Mouse (Mus musculus): ENCODE results near the gene Lct.
"Not testable (repeated sequence)": the region's sequence is repeated elsewhere in the genome, so short reads cannot be mapped to it uniquely, and the experiment has no call there.

Lct gene

DNA sequence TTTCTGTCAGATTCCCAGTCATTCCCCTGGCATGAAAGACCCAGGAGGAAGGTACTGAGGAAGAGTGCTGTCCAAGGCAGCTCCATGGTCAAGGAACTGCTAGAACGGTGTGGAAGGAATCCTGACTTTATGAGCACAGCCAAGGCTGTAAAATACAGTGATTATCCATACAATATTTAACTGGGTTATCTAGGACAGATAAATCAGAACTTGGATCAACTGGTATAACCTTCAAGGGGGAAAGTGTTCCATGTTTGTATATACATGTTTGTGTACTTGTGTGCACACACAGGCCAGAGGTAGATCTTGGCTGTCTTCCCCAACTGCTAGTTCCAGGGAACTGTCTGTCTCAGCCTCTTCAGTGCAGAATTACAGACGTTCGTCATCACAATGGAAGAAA is at the start of gene Lct:
Lct (minus strand) TSS at position 101 of the 400 bp plus-strand sequence.
- in situ Hi-C loops (cut with MseI, MboI) = no loop called here

DNA sequence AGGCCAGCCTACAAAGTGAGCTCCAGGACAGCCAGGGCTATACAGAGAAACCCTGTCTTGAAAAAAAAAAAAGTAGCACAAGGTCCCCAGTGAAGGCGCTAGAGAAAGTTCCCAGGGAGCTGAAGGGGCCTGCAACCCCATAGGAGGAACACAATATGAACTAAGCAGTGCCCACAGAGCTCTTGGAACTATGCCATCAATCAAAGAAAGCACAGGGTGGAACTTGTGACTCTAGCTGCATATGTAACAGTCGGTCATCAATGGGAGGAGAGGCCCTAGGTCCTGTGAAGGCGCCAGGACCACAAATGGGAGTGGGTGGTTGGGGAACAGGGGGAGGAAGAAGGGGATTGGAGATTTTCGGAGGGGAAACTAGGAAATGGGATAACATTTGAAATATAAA is 48.7 kb upstream of the Lct start:
- in situ Hi-C loops (cut with MseI, MboI) = no loop called here

DNA sequence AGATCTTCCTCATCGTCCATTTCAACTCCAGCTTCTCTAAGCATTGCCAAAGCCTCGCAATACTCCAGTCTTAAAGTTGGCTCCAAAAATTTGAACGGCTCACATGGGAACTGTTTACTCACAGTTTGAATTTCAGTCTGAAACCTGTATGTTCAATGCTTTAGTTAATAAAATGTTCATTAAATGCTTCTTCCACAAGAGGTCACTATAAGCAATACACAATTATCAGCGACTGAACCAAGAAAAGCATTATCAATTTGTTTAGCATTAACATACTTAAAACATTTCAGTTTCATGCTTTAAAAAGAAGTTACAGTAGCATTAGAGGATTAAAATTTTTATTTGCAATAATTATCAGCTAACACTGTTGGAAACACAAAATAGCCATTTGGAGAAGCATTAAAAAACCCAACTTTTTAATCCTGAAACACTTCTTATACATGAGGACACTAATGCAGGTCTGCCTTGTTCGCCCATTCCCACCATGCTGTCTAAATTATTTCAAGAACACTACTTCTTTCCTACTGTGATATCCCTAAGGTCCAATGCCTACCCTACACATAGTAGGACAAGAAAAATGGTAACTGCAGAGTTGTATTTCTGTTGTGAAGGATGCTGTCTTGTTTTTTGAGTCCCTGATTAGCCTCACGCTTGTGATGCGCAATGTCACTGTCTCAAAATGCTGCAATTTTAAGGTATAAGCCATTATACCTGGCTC is 44.2 kb upstream of the Lct start:
- in situ Hi-C loops (cut with MseI, MboI) = no loop called here

DNA sequence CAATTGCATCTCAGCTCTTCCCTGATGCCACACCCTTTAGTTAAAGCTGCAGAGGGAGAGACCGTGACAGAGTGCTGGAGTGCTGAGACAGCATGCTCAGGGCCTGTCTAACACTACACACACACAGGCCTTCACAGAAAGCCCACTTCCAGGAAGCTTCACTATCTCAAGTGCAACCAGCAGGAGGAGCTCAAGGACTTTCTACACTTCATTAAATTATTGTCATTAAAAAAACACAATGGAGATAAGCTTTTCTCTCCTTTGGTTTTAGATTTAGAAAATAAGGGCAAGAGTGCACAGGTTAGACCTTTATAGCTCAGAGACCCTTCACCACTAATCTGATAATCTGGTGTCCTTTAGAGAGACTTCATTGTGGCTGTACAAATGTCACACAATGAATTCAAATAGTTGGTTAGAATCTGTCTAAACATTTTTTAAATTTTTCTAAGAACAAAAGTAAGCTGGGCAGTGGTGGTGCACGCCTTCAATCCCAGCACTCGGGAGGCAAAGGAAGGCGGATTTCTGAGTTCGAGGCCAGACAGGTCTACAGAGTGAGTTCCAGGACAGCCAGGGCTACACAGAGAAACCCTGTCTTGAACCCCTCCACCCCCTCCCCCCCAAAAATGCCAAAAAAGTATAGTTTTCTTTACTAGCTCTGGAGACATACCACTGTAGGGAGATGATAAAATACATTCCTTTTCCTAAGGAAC is 40.8 kb upstream of the Lct start:
- in situ Hi-C loops (cut with MseI, MboI) = loop anchor here in 1 of 2 experiments (10.0 kb wide), 1 partner anchor 456 kb away; no protein-coding TSS in a partner anchor

DNA sequence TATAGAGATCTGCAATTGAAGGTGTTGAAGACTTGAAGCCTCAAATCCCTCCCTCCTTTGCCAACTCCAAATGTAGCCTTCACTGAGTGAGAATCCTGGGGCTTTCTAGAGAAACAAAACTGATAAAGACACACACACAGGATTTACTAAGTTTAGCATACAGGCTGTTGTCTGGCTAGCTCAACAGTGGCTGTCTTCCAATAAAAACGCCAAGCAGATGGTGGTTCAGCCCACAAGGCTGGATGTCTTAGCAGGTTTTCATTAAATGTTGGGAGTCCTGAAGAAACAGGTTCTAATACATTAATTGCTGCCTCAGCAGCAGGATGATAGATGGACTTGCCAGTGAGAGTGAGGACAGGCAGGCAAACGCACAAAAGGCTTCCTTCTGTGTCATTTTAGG is 32.5 kb upstream of the Lct start:
- in situ Hi-C loops (cut with MseI, MboI) = loop anchor here in 1 of 2 experiments (10.0 kb wide), 1 partner anchor 464 kb away; no protein-coding TSS in a partner anchor

DNA sequence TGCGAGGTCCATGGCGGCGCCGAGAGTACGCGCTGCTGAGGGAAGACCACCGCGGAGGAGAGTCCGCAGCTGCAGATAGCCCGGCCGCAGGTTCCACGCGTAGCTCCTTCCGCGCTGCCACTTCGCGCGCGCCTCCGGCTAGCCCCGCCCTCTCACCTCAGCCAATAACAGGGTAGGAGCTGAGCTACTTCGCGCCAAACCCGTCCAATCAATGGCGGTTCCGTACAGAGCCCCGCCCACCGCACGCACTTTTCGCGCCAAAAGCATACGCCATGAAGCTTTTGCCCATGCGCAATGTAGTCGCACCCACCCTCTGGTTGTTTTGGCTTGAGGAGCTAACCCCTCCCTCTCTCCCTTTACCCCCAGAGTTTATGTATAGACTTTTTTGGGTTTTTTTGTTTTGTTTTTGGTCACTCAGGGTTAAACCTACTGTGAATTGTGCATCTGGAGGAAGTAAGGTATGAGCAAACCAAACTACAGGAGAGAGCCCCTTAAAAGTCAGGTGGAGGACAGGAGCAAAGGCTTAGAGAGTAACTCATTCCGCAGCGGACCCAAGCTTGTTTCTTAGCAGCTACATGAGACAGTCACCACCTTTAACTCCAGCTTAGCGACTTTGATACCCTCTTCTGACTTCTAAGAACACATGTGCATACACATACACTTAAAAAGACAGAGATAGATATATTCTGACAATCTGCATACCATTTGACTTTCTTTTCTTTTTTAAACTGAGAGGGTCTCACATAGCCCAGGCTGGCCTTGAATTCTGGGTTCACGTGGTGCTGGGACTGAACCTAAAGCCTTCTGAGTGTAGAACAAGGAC is 31.6 kb upstream of the Lct start, which contains the start of gene Mcm6:
Mcm6 (minus strand) TSS at position 111 of the 823 bp plus-strand sequence.
- in situ Hi-C loops (cut with MseI, MboI) = loop anchor here in 1 of 2 experiments (10.0 kb wide), 1 partner anchor 465 kb away; no protein-coding TSS in a partner anchor

DNA sequence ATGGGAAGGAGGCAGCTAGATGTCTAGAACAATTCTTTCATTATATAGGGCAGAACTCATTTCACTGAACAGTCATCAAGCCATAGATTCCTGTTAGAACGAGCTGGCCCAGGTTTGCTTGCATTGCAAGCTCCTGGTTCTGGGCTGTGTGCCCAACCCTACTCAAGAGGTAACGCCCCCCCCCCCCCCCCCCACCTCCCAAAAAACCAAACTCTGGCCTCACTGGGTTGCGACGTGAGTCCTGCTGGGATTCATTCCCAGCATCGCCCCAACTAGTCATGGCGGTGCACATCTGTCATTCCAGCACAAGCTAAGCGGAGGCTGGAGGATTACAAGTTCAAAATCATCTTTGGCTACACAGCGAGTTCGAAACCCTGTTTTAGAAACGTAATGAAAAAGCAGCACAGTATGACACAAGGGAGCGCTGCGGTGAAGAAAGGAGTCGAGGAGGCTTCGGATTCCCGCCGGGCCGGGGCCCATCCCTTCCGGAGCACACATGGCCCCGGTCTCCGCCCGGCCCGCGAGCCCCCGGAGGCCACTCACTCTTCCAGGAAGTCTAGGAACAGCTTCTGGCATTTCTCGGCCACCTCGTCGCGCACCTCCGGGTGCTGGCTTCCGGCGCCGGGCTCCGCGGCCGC is 30.9 kb upstream of the Lct start:
- in situ Hi-C loops (cut with MseI, MboI) = no loop called here

DNA sequence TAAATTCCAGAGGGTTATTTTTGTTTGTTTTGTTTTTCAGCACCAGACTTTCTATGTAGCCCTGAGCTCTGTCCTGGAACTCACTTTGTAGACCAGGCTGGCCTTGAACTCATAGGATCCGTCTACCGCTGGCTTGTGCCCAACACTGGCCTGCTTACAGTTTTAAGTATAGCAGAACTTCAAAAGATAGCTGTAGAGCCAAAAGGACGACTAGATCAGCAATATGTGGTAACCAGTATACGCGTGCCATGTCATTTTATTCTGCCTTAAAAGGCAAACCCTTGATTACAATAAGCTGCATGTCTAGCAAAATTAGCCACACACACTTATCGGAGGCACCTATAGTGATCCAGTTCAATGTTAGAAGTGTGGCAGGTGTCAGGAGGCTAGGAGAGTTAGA is 30.2 kb upstream of the Lct start:
- in situ Hi-C loops (cut with MseI, MboI) = no loop called here

DNA sequence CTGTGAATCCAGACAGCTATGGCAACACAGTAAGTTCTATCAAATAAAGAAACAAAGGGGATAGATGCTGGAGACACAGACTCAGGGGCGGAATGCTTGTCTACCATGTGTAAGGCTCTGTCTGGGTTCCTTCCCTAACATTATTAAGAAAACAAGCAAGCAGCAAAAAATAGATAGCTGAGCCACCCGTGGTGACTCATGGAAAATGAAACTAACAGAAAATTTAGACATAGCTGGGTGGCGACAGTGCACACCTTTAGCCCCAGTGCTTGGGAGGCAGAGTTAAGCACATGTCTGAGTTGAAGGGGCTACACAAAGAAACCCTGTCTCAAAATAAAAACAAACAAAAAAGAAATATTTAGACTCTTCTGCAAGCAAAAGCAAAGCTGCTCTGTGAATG is 29.3 kb upstream of the Lct start:
- in situ Hi-C loops (cut with MseI, MboI) = no loop called here

DNA sequence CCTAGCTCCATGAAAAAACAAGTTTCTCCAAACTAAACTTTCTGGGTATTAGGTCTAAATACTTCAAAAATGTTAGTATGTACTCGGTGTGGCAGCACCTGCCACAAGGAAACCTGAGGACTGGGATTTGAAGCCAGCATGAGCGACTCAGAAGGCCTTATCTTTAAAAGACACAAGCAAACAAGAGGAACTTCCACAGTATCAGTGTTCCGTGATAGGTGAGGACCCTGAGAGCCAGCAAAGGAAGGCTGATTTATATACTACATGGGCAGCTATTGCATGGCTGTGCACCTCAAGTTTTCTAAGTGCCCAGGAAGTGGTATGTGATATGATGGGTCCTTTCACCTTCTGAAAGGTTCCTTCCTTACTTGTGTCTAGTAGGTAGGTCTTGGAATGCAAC is 25.0 kb upstream of the Lct start:
- in situ Hi-C loops (cut with MseI, MboI) = no loop called here

DNA sequence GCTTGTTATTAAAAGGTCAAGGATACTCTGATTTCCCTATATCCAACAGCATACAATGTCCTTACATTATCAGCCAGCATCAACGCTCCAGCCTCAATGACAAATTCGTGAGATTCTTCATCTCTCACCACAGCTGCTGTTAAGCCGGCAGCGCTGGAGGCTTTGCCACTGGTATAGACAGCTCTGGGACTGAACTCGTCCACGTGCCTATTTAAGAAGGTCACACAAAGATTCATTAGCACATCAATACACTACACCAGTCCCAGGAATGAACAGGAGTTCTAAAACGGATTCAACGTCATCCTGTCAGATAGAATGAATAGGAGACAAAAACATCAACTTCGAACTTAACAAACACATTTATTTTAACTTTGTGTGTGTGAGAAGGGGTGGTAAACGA is 16.1 kb upstream of the Lct start:
- in situ Hi-C loops (cut with MseI, MboI) = no loop called here

DNA sequence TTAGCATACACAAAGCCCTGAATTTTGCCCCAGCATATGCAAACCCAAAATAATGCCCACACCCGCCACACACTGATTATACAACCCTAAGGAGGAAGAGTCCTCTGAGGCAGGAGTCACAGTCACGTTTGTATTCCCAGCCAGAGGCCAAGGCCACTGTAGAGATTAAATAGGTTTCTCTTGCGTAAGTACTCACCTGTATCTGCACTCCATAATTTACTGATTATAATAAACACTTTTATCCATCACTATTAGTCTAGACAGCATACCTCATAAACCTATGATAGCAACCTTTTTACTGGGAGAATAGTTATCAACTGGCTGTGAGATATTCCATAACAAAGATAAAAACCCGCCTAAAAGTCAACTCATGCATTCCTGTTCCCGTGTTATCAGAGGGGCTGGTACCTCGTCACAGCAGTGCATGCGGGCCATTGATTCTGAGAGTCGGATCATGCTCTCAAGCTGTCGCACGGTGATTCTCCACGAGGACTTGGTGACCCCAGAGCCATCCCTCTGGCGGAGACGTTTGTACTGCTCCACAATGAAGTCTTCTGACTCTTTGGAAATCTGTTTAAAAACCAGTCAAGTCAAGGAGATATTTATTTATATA is 9.7 kb upstream of the Lct start:
- in situ Hi-C loops (cut with MseI, MboI) = no loop called here

DNA sequence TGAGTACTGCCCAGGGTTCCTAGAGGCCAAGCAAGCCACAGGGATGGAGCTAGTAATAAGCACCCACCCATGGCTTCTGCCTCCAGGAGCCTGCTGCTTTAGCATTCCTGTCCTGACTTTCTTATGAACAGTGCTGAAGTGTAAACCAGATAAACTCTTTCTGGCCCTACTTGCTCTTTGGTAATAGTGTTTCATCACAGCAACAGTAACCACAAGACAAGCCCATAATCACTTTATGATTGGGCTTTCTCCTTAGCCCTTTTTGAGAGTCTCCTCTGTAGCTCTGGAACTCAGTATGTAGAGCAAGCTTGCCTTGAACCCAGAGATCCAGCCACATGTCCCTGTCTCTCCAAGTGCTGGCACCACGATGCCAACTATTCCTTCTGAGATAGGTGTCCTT is 2.2 kb upstream of the Lct start:
- in situ Hi-C loops (cut with MseI, MboI) = no loop called here

DNA sequence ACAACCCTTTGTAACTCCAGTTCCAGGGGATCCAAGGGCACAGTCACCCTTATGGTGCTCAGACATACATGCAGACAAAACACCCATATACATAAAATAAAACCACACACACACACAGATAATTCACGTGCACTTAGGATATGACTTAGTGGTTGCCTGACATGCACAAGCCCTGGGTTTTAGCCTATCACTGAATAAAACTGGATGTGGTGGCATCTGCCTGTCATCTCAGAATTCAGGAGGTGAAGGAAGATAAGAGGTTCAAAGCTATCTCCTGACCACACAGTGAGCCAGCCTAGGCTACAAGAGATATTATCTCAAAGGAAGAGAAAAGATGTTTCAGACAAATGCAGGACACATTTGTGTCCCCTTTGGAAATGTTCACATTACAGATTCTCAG is 953 bp downstream of the Lct start:
- in situ Hi-C loops (cut with MseI, MboI) = no loop called here

DNA sequence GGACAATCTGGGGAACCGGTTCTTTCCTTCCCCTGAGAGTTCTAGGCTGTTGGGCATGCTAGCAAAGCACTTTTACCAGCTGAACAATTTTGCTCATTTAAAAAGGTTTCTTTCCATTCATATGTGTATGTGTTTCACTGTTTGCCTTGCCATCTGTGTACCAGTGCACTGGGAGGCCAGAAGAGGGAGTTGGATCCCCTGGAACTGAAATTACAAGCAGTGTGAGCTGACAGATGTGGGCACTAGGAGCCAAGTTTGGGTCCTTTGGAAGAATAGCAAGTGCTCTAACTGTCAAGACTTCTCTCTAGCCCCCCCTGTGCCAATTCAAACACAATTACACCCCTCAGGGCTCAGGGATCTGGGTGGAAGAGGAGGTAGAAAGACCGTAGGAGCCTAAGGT is 3.3 kb downstream of the Lct start:
- in situ Hi-C loops (cut with MseI, MboI) = no loop called here

DNA sequence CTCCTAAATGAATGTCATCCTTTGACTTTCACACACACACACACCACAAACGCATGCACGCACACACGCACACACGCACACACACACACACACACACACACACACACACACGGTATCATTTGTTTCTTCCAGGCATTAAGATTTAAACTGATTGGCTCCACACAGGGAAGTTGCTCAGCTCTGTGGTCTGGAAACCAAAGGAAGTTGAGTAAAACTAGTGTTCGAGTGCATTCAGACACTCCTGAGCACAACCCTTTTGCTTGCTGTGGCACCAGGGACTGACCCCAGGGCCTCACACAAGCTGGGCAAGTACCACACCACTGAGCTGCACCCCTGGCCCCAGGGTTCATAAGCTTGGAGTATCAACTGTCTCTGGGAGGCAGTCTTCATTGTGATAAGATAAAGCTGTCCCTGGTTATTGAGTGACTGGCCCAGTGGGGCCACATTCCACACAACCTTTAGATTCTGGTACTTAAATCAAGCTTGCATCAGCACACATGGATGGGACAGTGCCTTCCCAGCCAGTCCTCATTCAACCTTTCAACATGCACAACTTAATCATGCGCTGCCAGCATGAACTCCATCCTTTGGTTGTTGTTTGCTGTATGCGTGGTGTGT is 5.0 kb downstream of the Lct start:
- in situ Hi-C loops (cut with MseI, MboI) = no loop called here

DNA sequence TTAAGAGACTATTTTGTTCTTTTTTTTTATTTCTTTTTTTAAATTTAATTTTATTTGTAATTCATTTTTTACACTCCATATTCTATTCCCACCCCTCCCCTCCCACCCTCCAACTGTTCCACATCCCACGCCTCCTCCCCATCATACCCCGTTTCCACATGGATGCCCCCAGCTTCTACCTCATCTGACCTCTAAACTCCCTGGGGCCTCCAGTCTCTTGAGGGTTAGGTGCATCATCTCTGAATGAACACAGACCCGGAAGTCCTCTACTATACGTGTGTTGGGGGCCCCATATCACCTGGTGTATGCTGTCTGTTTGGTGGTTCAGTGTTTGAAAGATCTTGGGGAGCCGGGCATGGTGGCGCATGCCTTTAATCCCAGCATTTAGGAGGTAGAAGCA is 8.9 kb downstream of the Lct start:
- in situ Hi-C loops (cut with MseI, MboI) = not testable (repeated sequence)

DNA sequence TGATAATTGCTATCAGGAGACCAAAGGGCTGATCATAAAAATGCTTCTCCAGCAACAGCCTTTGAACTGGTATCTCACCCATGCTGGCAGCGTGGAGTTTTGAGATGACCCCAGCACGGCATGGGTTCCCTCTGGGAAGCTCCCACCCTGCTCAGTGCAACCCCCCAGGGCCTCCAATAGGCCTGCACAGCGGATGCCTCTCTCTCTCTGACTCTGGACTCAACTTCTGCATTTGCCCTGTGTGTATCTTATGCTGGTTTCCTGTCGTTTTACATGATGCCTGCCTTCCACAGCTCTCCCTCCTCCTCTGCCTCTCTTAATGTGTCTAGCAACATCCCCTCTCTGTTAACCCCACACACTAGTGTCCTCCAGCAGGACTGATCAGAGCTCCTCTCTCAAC is 13.5 kb downstream of the Lct start:
- in situ Hi-C loops (cut with MseI, MboI) = no loop called here

DNA sequence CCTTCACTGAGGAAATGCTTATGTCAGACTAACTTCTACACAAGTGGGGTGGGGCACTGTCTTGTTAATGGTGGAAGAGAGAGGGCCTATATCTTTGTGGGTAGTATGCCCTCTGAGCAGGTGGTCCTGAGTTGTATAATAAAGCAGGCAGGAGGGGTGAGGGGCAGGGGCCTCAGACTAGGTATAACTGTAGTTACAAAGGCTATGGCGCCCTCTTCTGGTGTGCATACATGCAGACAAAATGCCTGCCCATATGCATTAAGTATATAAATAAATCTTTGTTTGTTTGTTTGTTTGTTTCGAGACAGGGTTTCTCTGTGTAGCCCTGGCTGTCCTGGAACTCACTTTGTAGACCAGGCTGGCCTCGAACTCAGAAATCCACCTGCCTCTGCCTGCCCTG is 19.1 kb downstream of the Lct start:
- in situ Hi-C loops (cut with MseI, MboI) = no loop called here

DNA sequence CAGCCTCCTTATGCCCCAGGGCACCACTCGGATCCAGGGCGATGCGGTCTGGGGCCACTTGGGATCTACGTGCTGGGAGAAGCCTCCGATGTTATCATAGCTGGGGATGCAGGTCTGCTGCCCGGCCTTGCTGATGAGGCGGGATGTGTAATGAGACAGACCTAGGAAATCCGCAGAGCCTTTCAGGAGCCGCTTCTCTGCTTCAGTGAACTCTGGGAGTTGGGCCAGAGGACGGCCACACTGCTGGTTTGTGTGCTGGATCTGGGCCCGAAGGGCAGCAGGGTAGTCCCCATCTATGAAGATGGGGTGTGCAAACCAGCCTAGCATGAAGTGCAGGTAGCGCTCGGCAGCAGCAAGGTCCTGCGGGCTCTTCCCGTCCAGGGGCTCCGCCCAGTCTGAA is 24.2 kb downstream of the Lct start:
- in situ Hi-C loops (cut with MseI, MboI) = no loop called here
